Mouse (Mus musculus): ENCODE measurements around the gene Cox7a2l. TPM values are rescaled to one million over a fixed set of nuclear protein-coding genes. Genes with fewer than 3 reads are reported as not detected.
A peak's percentile ranks its signal among the peaks of the same experiment; 100 is the strongest.

Gene Cox7a2l
- polyA plus RNA-seq, 1 experiment from 2014 or later = 196 TPM

DNA sequence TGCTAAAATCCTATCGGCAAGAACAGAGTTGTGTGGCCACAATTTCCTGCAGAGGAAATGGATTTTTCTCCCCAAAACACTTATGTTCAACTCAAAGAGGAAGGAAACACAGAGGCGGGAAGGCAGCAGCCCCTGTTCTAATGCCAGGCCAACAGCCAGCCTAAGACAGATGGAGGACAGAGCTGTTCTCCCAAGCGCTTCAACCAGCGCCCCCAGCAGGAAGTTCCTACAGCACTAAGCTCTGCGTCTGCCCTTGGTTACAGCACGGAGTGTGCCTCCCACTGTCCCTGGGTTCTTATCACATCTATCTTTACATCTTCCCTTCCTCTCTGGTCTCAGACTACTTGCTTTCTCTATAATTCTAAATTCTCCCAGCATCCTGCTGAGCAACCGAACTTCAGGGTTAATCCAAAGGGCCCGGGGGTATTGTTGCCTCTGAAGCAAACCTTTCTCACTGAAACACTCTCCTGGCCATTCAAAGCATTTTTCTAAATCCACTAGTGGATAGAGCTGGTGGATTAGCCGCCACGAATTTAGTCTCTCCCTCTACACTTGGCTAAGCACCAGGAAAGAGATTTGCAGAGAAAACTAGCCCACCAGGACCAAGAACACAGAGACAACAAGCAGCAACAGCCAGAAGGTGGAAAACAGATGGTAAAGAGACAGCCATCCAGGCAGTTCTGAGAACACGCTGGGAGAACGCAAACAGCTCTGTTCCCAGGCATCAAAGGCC, 31.5 kb upstream of the Cox7a2l start:
- no peak for ATAC-seq (ENCODE audit: low FRiP score, low TSS enrichment)
- DNase-seq = peak; percentile 61
- peak overlapping the region; percentile 28 for H3K4me2 ChIP-seq (ENCODE audit: low read length)

DNA sequence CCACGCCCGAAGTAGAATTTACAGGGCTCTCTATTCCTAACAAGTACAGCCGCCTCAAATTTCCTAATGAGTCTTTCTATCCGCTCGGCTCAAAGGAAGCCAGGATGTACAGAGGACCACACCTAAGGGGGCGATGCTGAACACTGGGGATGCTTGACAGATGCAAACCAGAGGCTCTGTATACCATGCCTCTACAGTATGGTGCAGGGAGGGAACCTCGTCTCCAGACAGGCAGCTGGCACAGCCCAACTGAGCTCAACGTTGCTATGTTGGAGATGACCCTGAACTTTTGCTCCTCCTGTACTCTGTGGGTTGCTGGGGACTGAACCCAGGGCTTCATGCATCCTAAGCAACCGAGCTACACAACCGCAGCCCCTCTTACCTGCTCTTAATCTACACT, 30.0 kb upstream of the Cox7a2l start:
- Histone ChIP-seq H3K27me3 (ENCODE audit: control insufficient read depth, insufficient read depth, low read length) (0 out of 2 replicates have a peak, but pooled peaks cover 6% of the 10 kb centered on the region), H3K9me3 (ENCODE audit: control insufficient read depth, low read length) (no peaks in the 10 kb centered on the region), H3K36me3 (ENCODE audit: control insufficient read depth, insufficient read depth, low read length) (no peaks in the 10 kb centered on the region), H3K4me1 (ENCODE audit: control insufficient read depth, insufficient read depth, low read length) (peaks cover 26% of the 10 kb centered on the region), H3K9ac (replicated peaks; ENCODE audit: low read length) (no peak overlapping the region), H3K27ac (replicated peaks; ENCODE audit: low read depth, low read length) (no peak overlapping the region), H3K4me2 (ENCODE audit: low read length) (no peak overlapping the region), H3K4me3 (replicated peaks; ENCODE audit: low read depth, low read length) (no peak overlapping the region)
- 45% methylated on average over 10 of the region's 10 CpGs for WGBS
- DNase-seq = no peak
- ATAC-seq (ENCODE audit: low FRiP score, low TSS enrichment) = no peak

More for the DNA sequence above, 31.5 kb upstream of the Cox7a2l start:
- H3K36me3 ChIP-seq (ENCODE audit: control insufficient read depth, insufficient read depth, low read length) = no peaks in the 10 kb centered on the region
- H3K4me1 ChIP-seq (ENCODE audit: control insufficient read depth, insufficient read depth, low read length) = peaks cover 26% of the 10 kb centered on the region
- H3K9ac ChIP-seq (replicated peaks; ENCODE audit: low read length) = no peak overlapping the region
- H3K27ac ChIP-seq (replicated peaks; ENCODE audit: low read depth, low read length) = no peak overlapping the region
- H3K9me3 ChIP-seq (ENCODE audit: control insufficient read depth, low read length) = no peaks in the 10 kb centered on the region
- no peak overlapping the region for H3K4me3 ChIP-seq (replicated peaks; ENCODE audit: low read depth, low read length)
- 0 out of 2 replicates have a peak, but pooled peaks cover 6% of the 10 kb centered on the region for H3K27me3 ChIP-seq (ENCODE audit: control insufficient read depth, insufficient read depth, low read length)
- 13% methylated on average over 12 of the region's 12 CpGs for WGBS

DNA sequence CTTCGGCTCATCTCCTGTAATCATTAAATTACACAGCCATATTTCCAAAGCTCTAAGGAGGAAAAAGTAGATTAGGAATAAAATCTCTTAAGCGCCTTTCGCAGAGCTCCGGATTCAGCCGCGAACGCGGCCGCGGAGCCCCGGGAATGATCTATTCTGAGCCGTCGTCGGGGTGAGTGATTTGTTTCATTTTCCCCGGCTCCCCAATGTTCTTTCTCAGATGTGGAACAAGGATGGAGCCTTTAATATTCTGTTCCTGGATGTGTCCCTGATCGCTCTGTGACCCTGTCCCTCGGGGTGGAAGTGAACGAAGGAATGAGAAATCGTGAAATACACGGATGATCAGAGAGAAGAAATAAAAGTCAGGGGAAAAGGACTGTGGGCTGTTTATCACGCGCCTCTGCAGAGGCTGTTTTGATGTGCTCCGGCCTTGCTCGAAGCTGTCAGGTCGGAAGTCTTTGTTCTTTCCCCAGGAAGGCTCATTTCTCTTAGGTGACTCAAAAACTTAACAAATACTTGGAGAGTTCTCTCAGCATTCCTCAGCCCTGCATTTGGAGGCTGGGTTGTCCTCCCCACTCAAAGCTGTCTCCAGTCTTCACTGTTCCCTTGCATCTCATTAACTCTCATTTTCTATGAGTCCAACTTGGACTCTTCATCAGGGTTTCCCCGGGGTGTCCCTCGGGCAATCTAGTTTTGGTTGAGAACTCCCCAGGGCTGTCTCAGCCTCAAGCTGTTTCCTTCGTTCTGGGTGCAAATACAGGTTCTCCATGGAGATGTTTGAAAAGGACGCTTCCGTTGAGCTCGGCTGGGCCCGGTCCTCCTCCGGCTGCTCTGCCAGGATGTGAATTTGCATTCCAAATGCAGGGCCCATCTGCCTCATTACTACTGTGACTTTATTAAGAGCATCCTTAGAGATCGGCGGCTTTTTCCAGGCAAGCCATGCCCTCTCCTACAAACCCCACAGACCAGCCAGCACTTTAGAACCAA, 28.9 kb upstream of the Cox7a2l start:
- Histone ChIP-seq H3K27me3 (ENCODE audit: control insufficient read depth, insufficient read depth, low read length) (0 out of 2 replicates have a peak, but pooled peaks cover 6% of the 10 kb centered on the region), H3K9ac (replicated peaks; ENCODE audit: low read length) (no peak overlapping the region; the same call in 1 of the 2 replicates), H3K36me3 (ENCODE audit: control insufficient read depth, insufficient read depth, low read length) (no peaks in the 10 kb centered on the region), H3K4me3 (replicated peaks; ENCODE audit: low read depth, low read length) (peak overlapping the region; percentile 10; the same call in 1 of the 2 replicates), H3K27ac (replicated peaks; ENCODE audit: low read depth, low read length) (peak overlapping the region; percentile 32; the same call in 1 of the 2 replicates), H3K9me3 (ENCODE audit: control insufficient read depth, low read length) (no peaks in the 10 kb centered on the region), H3K4me2 (ENCODE audit: low read length) (peak overlapping the region; percentile 48), H3K4me1 (ENCODE audit: control insufficient read depth, insufficient read depth, low read length) (peaks cover 26% of the 10 kb centered on the region)
- DNase-seq (peak; percentile 74), ATAC-seq (ENCODE audit: low FRiP score, low TSS enrichment) (peak; percentile 72)
- WGBS = 3% methylated on average over 35 of the region's 35 CpGs

DNA sequence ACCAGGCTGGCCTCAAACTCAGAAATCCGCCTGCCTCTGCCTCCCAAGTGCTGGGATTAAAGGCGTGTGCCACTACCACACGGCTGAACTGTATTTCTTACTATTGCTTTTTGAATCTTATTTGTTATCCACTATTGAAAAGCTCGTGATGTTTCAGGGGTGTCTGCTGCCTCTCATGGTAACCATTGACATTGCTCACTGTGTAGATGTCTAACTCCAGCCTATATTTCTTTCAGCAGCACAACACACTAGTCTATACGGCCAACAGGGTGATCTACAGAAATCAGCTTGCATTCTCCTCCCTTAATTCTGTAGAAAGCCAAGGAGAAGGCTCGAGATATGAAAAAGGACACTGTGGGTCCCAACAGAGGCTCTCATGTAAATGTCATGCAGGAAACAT, 28.1 kb upstream of the Cox7a2l start:
- H3K9ac ChIP-seq (replicated peaks; ENCODE audit: low read length) = no peak overlapping the region; the same call in 1 of the 2 replicates
- 64% methylated on average over 6 of the region's 6 CpGs for WGBS
- no peak overlapping the region for H3K4me3 ChIP-seq (replicated peaks; ENCODE audit: low read depth, low read length)
- H3K4me2 ChIP-seq (ENCODE audit: low read length) = peak overlapping the region; percentile 48
- DNase-seq (no peak), ATAC-seq (ENCODE audit: low FRiP score, low TSS enrichment) (no peak)
- H3K27ac ChIP-seq (replicated peaks; ENCODE audit: low read depth, low read length) = no peak overlapping the region
- 0 out of 2 replicates have a peak, but pooled peaks cover 6% of the 10 kb centered on the region for H3K27me3 ChIP-seq (ENCODE audit: control insufficient read depth, insufficient read depth, low read length)
- no peaks in the 10 kb centered on the region for H3K9me3 ChIP-seq (ENCODE audit: control insufficient read depth, low read length)
- no peaks in the 10 kb centered on the region for H3K36me3 ChIP-seq (ENCODE audit: control insufficient read depth, insufficient read depth, low read length)
- H3K4me1 ChIP-seq (ENCODE audit: control insufficient read depth, insufficient read depth, low read length) = peaks cover 26% of the 10 kb centered on the region

DNA sequence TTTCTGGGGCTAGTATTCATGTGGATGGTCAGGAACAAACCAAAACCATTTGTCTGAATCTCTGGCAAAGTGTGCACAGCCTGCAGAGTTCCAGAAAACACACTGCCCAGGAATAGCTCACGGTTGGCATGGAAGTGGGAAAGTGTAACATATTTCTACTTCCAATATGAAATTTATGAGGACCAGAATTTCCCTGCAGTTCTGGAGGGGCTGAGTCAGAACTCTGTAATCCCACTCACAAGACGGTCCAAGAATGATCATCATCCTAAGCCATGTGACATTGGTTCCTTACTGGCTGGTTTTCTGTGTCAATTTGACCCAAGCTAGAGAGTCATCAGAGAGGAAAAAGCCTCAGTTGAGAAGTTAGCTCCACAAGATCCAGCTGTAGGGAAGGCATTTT, 25.3 kb upstream of the Cox7a2l start:
- 90% methylated on average over 2 of the region's 2 CpGs for WGBS
- Histone ChIP-seq H3K27me3 (ENCODE audit: control insufficient read depth, insufficient read depth, low read length) (0 out of 2 replicates have a peak, but pooled peaks cover 4% of the 10 kb centered on the region), H3K4me3 (replicated peaks; ENCODE audit: low read depth, low read length) (no peak overlapping the region), H3K36me3 (ENCODE audit: control insufficient read depth, insufficient read depth, low read length) (no peaks in the 10 kb centered on the region), H3K9ac (replicated peaks; ENCODE audit: low read length) (no peak overlapping the region), H3K9me3 (ENCODE audit: control insufficient read depth, low read length) (no peaks in the 10 kb centered on the region), H3K27ac (replicated peaks; ENCODE audit: low read depth, low read length) (no peak overlapping the region), H3K4me2 (ENCODE audit: low read length) (no peak overlapping the region), H3K4me1 (ENCODE audit: control insufficient read depth, insufficient read depth, low read length) (peaks cover 17% of the 10 kb centered on the region; the same call in 1 of the 2 replicates)
- ATAC-seq (ENCODE audit: low FRiP score, low TSS enrichment) = no peak
- DNase-seq = no peak

DNA sequence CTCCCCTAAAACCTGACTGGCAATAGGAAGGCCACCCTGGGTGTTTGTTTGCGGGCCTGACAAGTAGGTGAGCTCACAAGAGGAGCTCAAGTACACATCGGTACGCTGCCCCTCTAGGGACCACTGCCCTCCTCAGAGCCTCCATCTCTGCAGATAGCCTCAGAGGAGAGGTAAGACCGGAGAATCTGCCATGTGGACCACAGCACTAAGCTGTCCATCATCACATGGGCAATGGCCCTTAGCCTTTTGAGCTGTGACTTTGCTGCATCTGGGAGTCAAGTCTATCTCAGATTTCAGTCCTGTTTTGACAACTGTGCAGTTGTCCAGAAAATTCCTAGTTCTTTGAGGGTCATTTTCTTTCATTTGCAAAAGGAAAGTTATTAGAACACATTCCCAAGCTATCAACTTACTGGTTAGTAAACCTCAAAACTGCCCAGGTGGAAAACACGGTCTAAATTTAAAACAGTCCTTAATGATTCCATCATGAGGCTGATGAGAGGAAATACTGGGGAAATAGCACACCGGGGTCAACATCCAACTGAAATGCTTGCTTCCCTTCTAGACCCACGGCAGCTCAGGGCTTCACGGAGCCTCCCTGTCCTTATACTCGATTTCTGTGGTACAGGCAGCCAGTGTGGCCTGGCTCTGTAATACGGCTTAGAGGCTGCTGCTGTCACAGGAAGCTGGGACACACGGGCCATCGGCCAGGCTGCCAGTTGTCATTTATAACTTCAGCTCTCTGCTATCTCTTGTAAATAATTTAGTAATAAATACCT, 22.3 kb upstream of the Cox7a2l start:
- H3K36me3 ChIP-seq (ENCODE audit: control insufficient read depth, insufficient read depth, low read length) = no peaks in the 10 kb centered on the region
- no peak overlapping the region for H3K4me2 ChIP-seq (ENCODE audit: low read length)
- WGBS = 79% methylated on average over 12 of the region's 12 CpGs
- H3K4me3 ChIP-seq (replicated peaks; ENCODE audit: low read depth, low read length) = no peak overlapping the region
- no peaks in the 10 kb centered on the region for H3K27me3 ChIP-seq (ENCODE audit: control insufficient read depth, insufficient read depth, low read length)
- no peak overlapping the region for H3K9ac ChIP-seq (replicated peaks; ENCODE audit: low read length)
- DNase-seq (no peak), ATAC-seq (ENCODE audit: low FRiP score, low TSS enrichment) (no peak)
- no peaks in the 10 kb centered on the region for H3K4me1 ChIP-seq (ENCODE audit: control insufficient read depth, insufficient read depth, low read length)
- H3K9me3 ChIP-seq (ENCODE audit: control insufficient read depth, low read length) = no peaks in the 10 kb centered on the region
- no peak overlapping the region for H3K27ac ChIP-seq (replicated peaks; ENCODE audit: low read depth, low read length)

DNA sequence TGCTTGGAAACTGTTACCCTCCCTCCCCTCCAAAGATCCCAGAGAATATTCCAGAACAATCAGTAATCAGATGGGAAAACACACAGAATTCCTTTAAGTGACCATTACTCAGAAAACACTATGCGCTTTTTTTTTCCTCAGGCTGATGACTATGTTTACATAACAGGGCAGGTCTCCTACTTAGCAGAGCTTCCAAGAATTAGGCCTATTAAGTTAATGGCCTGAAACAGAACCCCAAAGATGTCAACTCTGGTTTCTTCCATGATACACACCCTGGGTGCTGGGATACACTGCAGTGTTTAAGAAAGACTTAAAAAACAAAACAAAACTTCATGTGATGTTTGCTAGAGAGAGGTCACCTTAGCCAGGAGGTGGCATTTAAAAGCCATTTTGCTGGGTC, 21.6 kb upstream of the Cox7a2l start:
- no peak for ATAC-seq (ENCODE audit: low FRiP score, low TSS enrichment)
- H3K4me1 ChIP-seq (ENCODE audit: control insufficient read depth, insufficient read depth, low read length) = no peaks in the 10 kb centered on the region
- H3K4me3 ChIP-seq (replicated peaks; ENCODE audit: low read depth, low read length) = no peak overlapping the region
- H3K9me3 ChIP-seq (ENCODE audit: control insufficient read depth, low read length) = no peaks in the 10 kb centered on the region
- H3K27me3 ChIP-seq (ENCODE audit: control insufficient read depth, insufficient read depth, low read length) = no peaks in the 10 kb centered on the region
- H3K27ac ChIP-seq (replicated peaks; ENCODE audit: low read depth, low read length) = no peak overlapping the region
- WGBS = 90% methylated on average over 1 of the region's 1 CpGs
- H3K4me2 ChIP-seq (ENCODE audit: low read length) = no peak overlapping the region
- no peaks in the 10 kb centered on the region for H3K36me3 ChIP-seq (ENCODE audit: control insufficient read depth, insufficient read depth, low read length)
- H3K9ac ChIP-seq (replicated peaks; ENCODE audit: low read length) = no peak overlapping the region
- DNase-seq = no peak

DNA sequence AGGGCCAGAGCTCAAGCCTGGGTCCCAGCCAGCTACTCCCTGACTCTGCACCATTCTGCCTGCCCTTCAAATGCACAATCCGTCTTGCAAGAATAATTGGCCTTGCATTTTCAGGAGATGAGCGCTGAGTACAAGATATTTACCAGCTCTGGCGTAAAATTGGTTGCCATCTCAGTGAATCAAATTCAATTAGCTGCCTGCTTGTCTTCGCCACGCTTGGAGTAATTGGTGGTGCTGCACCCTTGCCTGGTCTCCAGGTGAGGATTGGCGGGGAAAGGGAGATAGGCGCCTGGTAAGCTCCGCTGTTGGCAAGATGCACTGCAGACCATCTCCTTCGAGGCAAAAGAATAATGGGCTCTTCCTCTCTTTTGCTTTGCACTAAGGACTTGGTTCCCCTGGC, 21.0 kb upstream of the Cox7a2l start:
- Histone ChIP-seq H3K9me3 (ENCODE audit: control insufficient read depth, low read length) (no peaks in the 10 kb centered on the region), H3K4me2 (ENCODE audit: low read length) (no peak overlapping the region), H3K4me3 (replicated peaks; ENCODE audit: low read depth, low read length) (no peak overlapping the region), H3K27me3 (ENCODE audit: control insufficient read depth, insufficient read depth, low read length) (no peaks in the 10 kb centered on the region), H3K9ac (replicated peaks; ENCODE audit: low read length) (no peak overlapping the region), H3K27ac (replicated peaks; ENCODE audit: low read depth, low read length) (no peak overlapping the region), H3K4me1 (ENCODE audit: control insufficient read depth, insufficient read depth, low read length) (no peaks in the 10 kb centered on the region), H3K36me3 (ENCODE audit: control insufficient read depth, insufficient read depth, low read length) (no peaks in the 10 kb centered on the region)
- DNase-seq = no peak
- ATAC-seq (ENCODE audit: low FRiP score, low TSS enrichment) = no peak
- WGBS = 67% methylated on average over 9 of the region's 9 CpGs

Data from midbrain, embryonic 14.5 days (tissue).